Mouse (Mus musculus) C2C12 (cell line): ENCODE measurements around the gene Hip1r.

ENCODE experiments used
- MYOG ChIP-seq: IDR thresholded peaks from one replicate; pipeline ENCODE4 v1.6.1; 2011; ENCODE audit not compliant: control insufficient read depth, insufficient read length; ENCODE audit errors: extremely low read depth
- USF1 ChIP-seq: IDR thresholded peaks from one replicate; pipeline ENCODE4 v1.6.1; 2011; ENCODE audit warnings: low read depth, mild to moderate bottlenecking, control low read depth, moderate library complexity

DNA sequence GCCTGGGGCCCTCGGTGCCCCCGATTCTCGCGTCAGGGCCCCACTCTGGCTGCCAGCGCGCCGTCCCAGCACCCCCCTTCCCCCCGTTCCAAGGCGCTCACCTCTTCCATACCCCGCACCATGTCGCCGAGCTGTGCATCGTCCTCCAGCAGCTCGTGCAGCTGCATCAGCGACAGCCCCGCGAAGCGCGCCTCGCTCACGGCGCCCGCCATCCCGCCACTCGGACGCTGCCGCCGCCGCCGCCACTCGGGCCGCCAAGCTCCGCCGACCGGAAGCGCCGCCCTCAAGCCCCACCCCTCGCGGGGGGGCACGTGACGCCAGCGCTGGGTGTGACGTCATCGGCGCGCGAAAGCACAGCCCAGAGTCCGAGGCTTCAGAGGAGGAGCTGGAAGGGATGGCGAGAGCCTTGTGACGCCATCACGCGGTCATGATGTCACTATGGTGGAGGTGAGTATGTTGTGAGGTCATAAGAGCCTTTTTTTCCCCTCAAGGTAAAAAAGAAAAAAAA lies 58.6 kb downstream of the Hip1r start, which contains the start of gene Vps37b:
- TF ChIP-seq USF1 (peak; percentile 91), MYOG (no peak)
